Comparison of ENCODE assay signal across 13 mouse cellular contexts in the genomic region with DNA sequence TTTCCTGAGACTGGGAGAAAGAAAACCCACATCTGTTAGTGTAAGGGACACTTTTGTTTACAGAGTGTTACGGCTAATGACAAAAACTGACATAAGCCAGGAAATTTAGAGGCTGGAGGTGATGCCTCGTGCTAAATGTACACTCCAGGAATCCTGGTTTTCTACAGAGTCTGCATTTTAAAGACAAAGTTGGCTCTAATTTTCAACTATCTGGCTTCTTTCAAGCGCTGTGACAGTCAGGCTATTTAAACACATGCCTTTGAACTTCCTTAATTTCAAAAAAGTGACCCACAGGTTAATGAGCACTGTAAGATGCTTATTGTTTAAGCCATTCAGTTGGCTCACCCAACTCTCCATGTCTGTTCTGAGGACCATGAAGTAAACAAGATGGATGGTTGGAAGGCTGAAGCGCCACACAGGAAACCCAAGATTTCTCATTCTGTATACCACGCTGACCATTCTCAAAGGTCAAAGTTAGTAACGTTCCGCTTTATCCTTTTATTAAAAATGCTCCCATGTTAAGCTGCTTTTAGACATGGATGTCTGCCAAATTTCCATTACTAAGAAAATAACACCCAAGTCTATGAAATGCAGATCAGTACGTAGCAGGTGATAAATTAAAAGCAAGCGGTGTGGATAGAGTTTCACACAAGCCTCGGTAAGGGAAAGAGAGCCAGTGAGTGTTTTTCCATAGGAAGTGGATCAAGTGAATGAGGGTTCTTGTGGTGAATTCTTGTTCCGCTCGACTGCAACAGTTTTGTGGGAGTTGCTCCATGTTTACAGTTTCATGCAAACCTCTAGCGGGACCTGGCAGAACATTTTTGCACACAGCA.
DNase-seq lines count a peak whose midpoint lies in the region; ATAC-seq and TF ChIP-seq lines count a peak whose summit lies in the region.
"Had no signal": no experiment of that assay in that cellular context is flagged by ENCODE, and none has a peak within 500 bp of the region (broad histone marks: within the 10 kb centered on the region; RNA-seq: fewer than 3 reads in every experiment).

No protein-coding gene starts in this region.

- no peak overlapping the region for H3K4me3 ChIP-seq in forebrain, embryonic 14.5 days (ENCODE audit: low read depth, low read length)
- H3K4me3 ChIP-seq in forebrain, embryonic 11.5 days (ENCODE audit: low read depth, low read length): no peak overlapping the region
- no peak overlapping the region for H3K4me3 ChIP-seq in lung, embryonic 14.5 days (ENCODE audit: low read depth, low read length)
- H3K4me3 ChIP-seq in intestine, embryonic 15.5 days (replicated peaks): no peak overlapping the region
- H3K4me3 ChIP-seq in stomach, embryonic 14.5 days (ENCODE audit: low read depth, low read length): no peak overlapping the region
- H3K4me3 ChIP-seq: heart, adult 2 months had no signal

- no peak overlapping the region for H3K4me2 ChIP-seq in forebrain, embryonic 14.5 days (ENCODE audit: low read length)
- H3K4me2 ChIP-seq in forebrain, embryonic 11.5 days (ENCODE audit: low read depth, low read length, severe bottlenecking): no peak overlapping the region
- peak overlapping the region; percentile 16; the same call in 1 of the 2 replicates for H3K4me2 ChIP-seq in lung, embryonic 14.5 days
- H3K4me2 ChIP-seq in intestine, embryonic 15.5 days (replicated peaks): no peak overlapping the region
- H3K4me2 ChIP-seq in stomach, embryonic 14.5 days (replicated peaks; ENCODE audit: low read depth, low read length): no peak overlapping the region

- peak; percentile 11 for DNase-seq in forebrain, embryonic 14.5 days (ENCODE audit: low spot score)
- no peak for DNase-seq in forebrain, embryonic 11.5 days (ENCODE audit: low spot score)
- DNase-seq in lung, embryonic 14.5 days: peak; percentile 73
- DNase-seq in lung, postnatal 36 days: no peak
- DNase-seq in cerebellum, adult 9-11 months: no peak
- DNase-seq: B cell, adult 2 months; heart, adult 2 months; thymus, adult 2 months had no signal

- no peak overlapping the region for H3K27ac ChIP-seq in forebrain, embryonic 14.5 days (ENCODE audit: low read depth, low read length)
- no peak overlapping the region for H3K27ac ChIP-seq in forebrain, embryonic 11.5 days (ENCODE audit: low read depth, low read length)
- H3K27ac ChIP-seq in lung, embryonic 14.5 days (ENCODE audit: low read depth): peak overlapping the region; percentile 71
- peak overlapping the region; percentile 41 for H3K27ac ChIP-seq in intestine, embryonic 15.5 days
- H3K27ac ChIP-seq in stomach, embryonic 14.5 days (ENCODE audit: low read length): peak overlapping the region; percentile 92
- H3K27ac ChIP-seq: heart, adult 2 months had no signal

- no peaks in the 10 kb centered on the region for H3K27me3 ChIP-seq in forebrain, embryonic 14.5 days (replicated peaks; ENCODE audit: control insufficient read depth, insufficient read depth, low read length)
- H3K27me3 ChIP-seq in forebrain, embryonic 11.5 days (ENCODE audit: control insufficient read depth, insufficient read depth, low read length): no peaks in the 10 kb centered on the region
- no peaks in the 10 kb centered on the region for H3K27me3 ChIP-seq in lung, embryonic 14.5 days (ENCODE audit: insufficient read depth, low read length)
- no peaks in the 10 kb centered on the region for H3K27me3 ChIP-seq in intestine, embryonic 15.5 days (replicated peaks)
- no peaks in the 10 kb centered on the region for H3K27me3 ChIP-seq in stomach, embryonic 14.5 days (ENCODE audit: control insufficient read depth, insufficient read depth, low read length)

- H3K9ac ChIP-seq in forebrain, embryonic 14.5 days (ENCODE audit: low read length): no peak overlapping the region
- no peak overlapping the region for H3K9ac ChIP-seq in forebrain, embryonic 11.5 days (ENCODE audit: low read length)
- H3K9ac ChIP-seq in lung, embryonic 14.5 days: no peak overlapping the region
- H3K9ac ChIP-seq in intestine, embryonic 15.5 days: no peak overlapping the region
- no peak overlapping the region for H3K9ac ChIP-seq in stomach, embryonic 14.5 days (replicated peaks; ENCODE audit: low read depth, low read length)

- H3K9me3 ChIP-seq in forebrain, embryonic 14.5 days (replicated peaks; ENCODE audit: control insufficient read depth, low read length): no peaks in the 10 kb centered on the region
- no peaks in the 10 kb centered on the region for H3K9me3 ChIP-seq in forebrain, embryonic 11.5 days (ENCODE audit: control insufficient read depth, low read length)
- no peaks in the 10 kb centered on the region for H3K9me3 ChIP-seq in lung, embryonic 14.5 days (ENCODE audit: low read depth, low read length)
- no peaks in the 10 kb centered on the region for H3K9me3 ChIP-seq in intestine, embryonic 15.5 days
- no peaks in the 10 kb centered on the region for H3K9me3 ChIP-seq in stomach, embryonic 14.5 days (ENCODE audit: control insufficient read depth, low read depth, low read length)

- H3K4me1 ChIP-seq in forebrain, embryonic 14.5 days (ENCODE audit: control insufficient read depth, insufficient read depth, low read length): no peaks in the 10 kb centered on the region; the same call in 1 of the 2 replicates
- H3K4me1 ChIP-seq in forebrain, embryonic 11.5 days (replicated peaks; ENCODE audit: control insufficient read depth, insufficient read depth, low read length): no peaks in the 10 kb centered on the region
- H3K4me1 ChIP-seq in lung, embryonic 14.5 days (ENCODE audit: insufficient read depth): peaks cover 20% of the 10 kb centered on the region
- peaks cover 11% of the 10 kb centered on the region for H3K4me1 ChIP-seq in intestine, embryonic 15.5 days (replicated peaks)
- H3K4me1 ChIP-seq in stomach, embryonic 14.5 days (ENCODE audit: control insufficient read depth, insufficient read depth, low read length): peaks cover 19% of the 10 kb centered on the region

- 56% methylated on average over 13 of the region's 13 CpGs for WGBS in forebrain, embryonic 14.5 days
- 75% methylated on average over 13 of the region's 13 CpGs for WGBS in forebrain, embryonic 11.5 days
- WGBS in lung, embryonic 14.5 days: 37% methylated on average over 13 of the region's 13 CpGs
- 48% methylated on average over 13 of the region's 13 CpGs for WGBS in intestine, embryonic 15.5 days
- WGBS in stomach, embryonic 14.5 days: 27% methylated on average over 13 of the region's 13 CpGs

- no peaks in the 10 kb centered on the region for H3K36me3 ChIP-seq in forebrain, embryonic 14.5 days (ENCODE audit: control insufficient read depth, insufficient read depth, low read length)
- no peaks in the 10 kb centered on the region for H3K36me3 ChIP-seq in forebrain, embryonic 11.5 days (ENCODE audit: control insufficient read depth, insufficient read depth, low read length)
- no peaks in the 10 kb centered on the region for H3K36me3 ChIP-seq in lung, embryonic 14.5 days (ENCODE audit: insufficient read depth)
- no peaks in the 10 kb centered on the region for H3K36me3 ChIP-seq in intestine, embryonic 15.5 days
- no peaks in the 10 kb centered on the region for H3K36me3 ChIP-seq in stomach, embryonic 14.5 days (ENCODE audit: control insufficient read depth, insufficient read depth, low read length)

- peak; percentile 44; the same call in 1 of the 2 replicates for ATAC-seq in forebrain, embryonic 14.5 days
- ATAC-seq in forebrain, embryonic 11.5 days (replicated peaks; ENCODE audit: low FRiP score): no peak
- ATAC-seq in lung, embryonic 14.5 days (ENCODE audit: insufficient read depth): peak; percentile 74
- ATAC-seq in intestine, embryonic 15.5 days: peak; percentile 64
- ATAC-seq in stomach, embryonic 14.5 days (ENCODE audit: insufficient number of reproducible peaks, insufficient read depth, low FRiP score, low read depth): peak; percentile 73
- no peak for ATAC-seq in CD4-positive, CD25-positive, alpha-beta regulatory T cell, adult 4 months
- ATAC-seq: hindbrain, embryonic 16.5 days; midbrain, embryonic 16.5 days had no signal

- no peak for TF ChIP-seq CTCF in lung, embryonic 14.5 days (IDR thresholded peaks at IDR 0.05; ENCODE audit: low read depth)

Comparison
In these comparisons a context has a peak if more than half of its experiments do, and no peak if none do; other contexts are left out.
1. ATAC-seq: peak in forebrain, embryonic 14.5 days (single experiment), lung, embryonic 14.5 days (single experiment), intestine, embryonic 15.5 days (single experiment) and stomach, embryonic 14.5 days (single experiment); none in forebrain, embryonic 11.5 days (single experiment) and CD4-positive, CD25-positive, alpha-beta regulatory T cell, adult 4 months (single experiment).
2. DNase-seq: peak in forebrain, embryonic 14.5 days (single experiment) and lung, embryonic 14.5 days (single experiment); none in forebrain, embryonic 11.5 days (single experiment), lung, postnatal 36 days (single experiment) and cerebellum, adult 9-11 months (single experiment).
3. H3K27ac ChIP-seq: peak in lung, embryonic 14.5 days (single experiment), intestine, embryonic 15.5 days (single experiment) and stomach, embryonic 14.5 days (single experiment); none in forebrain, embryonic 14.5 days (single experiment) and forebrain, embryonic 11.5 days (single experiment).